Mouse (Mus musculus): ENCODE measurements around the gene Kcnj14.

DNA sequence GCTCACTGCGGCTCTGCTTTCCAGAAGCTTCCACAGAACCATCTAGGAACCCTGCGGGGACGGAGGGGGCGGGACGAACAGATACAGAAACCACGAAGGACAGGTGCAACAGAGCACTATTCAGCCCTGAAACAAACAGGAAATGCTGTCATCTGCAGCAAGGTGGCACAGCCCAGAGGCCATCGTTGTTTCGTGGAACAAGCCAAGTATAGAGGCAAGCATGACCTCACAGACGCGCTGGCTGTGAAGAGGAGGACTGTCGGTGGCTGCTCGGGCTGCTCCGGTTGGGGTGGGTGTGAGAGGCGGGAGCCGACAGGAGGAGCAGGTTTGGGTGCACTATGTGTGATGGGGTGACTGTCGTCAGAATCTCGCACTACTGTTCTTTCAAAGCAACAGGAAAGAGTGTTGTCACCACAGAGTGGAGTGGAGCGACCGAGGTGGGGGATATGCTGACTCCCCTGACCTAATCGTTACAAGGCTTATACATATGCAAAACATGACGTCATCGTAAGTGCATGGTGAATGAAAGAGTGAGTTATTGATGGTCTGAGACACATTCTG lies 45.4 kb downstream of the Kcnj14 start:
- TF ChIP-seq GATA1 (IDR thresholded peaks at IDR 0.05; ENCODE audit: borderline replicate concordance, low read length) = no peak
- no peak for TF ChIP-seq FLI1 (IDR thresholded peaks at IDR 0.05; ENCODE audit: low read length)
